Mouse (Mus musculus): Measurements from ENCODE around the gene Irf3. TPM values are rescaled to one million over a fixed set of nuclear protein-coding genes. Genes with fewer than 3 reads are reported as not detected.

Irf3 gene
- polyA plus RNA-seq, 1 experiment from 2014 or later, result 84.6 TPM

GRCm38 (mm10) chr7:44997940-44998428 is 536 bp downstream of the Irf3 start:
- Histone ChIP-seq H3K4me3 (ENCODE audit: low read depth, low read length) (peak overlapping the region; percentile 63), H3K27ac (replicated peaks; ENCODE audit: low read depth, low read length) (peak overlapping the region; percentile 90), H3K9ac (ENCODE audit: low read depth, low read length) (peak overlapping the region; percentile 87), H3K27me3 (replicated peaks; ENCODE audit: control insufficient read depth, insufficient read depth, low read length) (no peaks in the 10 kb centered on the region), H3K4me2 (ENCODE audit: low read depth, low read length) (peak overlapping the region; percentile 95), H3K4me1 (ENCODE audit: control insufficient read depth, insufficient read depth, low read length) (peaks cover 11% of the 10 kb centered on the region), H3K36me3 (ENCODE audit: control insufficient read depth, insufficient read depth, low read length) (peaks cover 66% of the 10 kb centered on the region), H3K9me3 (ENCODE audit: control insufficient read depth, low read length) (no peaks in the 10 kb centered on the region)
- ATAC-seq (ENCODE audit: low read depth) (0 out of 2 replicates have a peak, but pooled peaks have one; percentile 0), DNase-seq (ENCODE audit: low spot score) (no peak)
- 1% methylated on average over 15 of the region's 15 CpGs for WGBS

GRCm38 (mm10) chr7:44998501-44998955 is 1.1 kb downstream of the Irf3 start, which contains the start of gene Bcl2l12:
Gene Bcl2l12, minus strand, starts transcription at chr7:44998712.
- DNase-seq (ENCODE audit: low spot score), result peak; percentile 54

GRCm38 (mm10) chr7:44999753-45000152 is 2.3 kb downstream of the Irf3 start:
- no peak overlapping the region for H3K4me3 ChIP-seq (ENCODE audit: low read depth, low read length)
- peaks cover 11% of the 10 kb centered on the region for H3K4me1 ChIP-seq (ENCODE audit: control insufficient read depth, insufficient read depth, low read length)
- ATAC-seq (ENCODE audit: low read depth) (no peak), DNase-seq (ENCODE audit: low spot score) (no peak)
- peak overlapping the region; percentile 39; the same call in 1 of the 2 replicates for H3K9ac ChIP-seq (ENCODE audit: low read depth, low read length)
- 73% methylated on average over 11 of the region's 11 CpGs for WGBS
- H3K4me2 ChIP-seq (ENCODE audit: low read depth, low read length), result peak overlapping the region; percentile 95
- H3K27me3 ChIP-seq (replicated peaks; ENCODE audit: control insufficient read depth, insufficient read depth, low read length), result no peaks in the 10 kb centered on the region
- H3K36me3 ChIP-seq (ENCODE audit: control insufficient read depth, insufficient read depth, low read length), result peaks cover 67% of the 10 kb centered on the region
- H3K9me3 ChIP-seq (ENCODE audit: control insufficient read depth, low read length), result no peaks in the 10 kb centered on the region
- no peak overlapping the region for H3K27ac ChIP-seq (replicated peaks; ENCODE audit: low read depth, low read length)

More at GRCm38 (mm10) chr7:44998501-44998955, 1.1 kb downstream of the Irf3 start, which contains the start of gene Bcl2l12:
- Histone ChIP-seq H3K36me3 (ENCODE audit: control insufficient read depth, insufficient read depth, low read length) (peaks cover 66% of the 10 kb centered on the region), H3K27me3 (replicated peaks; ENCODE audit: control insufficient read depth, insufficient read depth, low read length) (no peaks in the 10 kb centered on the region), H3K4me3 (ENCODE audit: low read depth, low read length) (peak within 1 kb of the TSS; percentile 63), H3K9me3 (ENCODE audit: control insufficient read depth, low read length) (no peaks in the 10 kb centered on the region), H3K9ac (ENCODE audit: low read depth, low read length) (peak within 1 kb of the TSS; percentile 87), H3K4me2 (ENCODE audit: low read depth, low read length) (peak within 1 kb of the TSS; percentile 95), H3K27ac (replicated peaks; ENCODE audit: low read depth, low read length) (peak within 1 kb of the TSS; percentile 90), H3K4me1 (ENCODE audit: control insufficient read depth, insufficient read depth, low read length) (peaks cover 11% of the 10 kb centered on the region)
- ATAC-seq (ENCODE audit: low read depth), result 0 out of 2 replicates have a peak, but pooled peaks have one; percentile 2
- WGBS, result 2% methylated on average over 15 of the region's 18 CpGs

- peaks cover 67% of the 10 kb centered on the region for H3K36me3 ChIP-seq (ENCODE audit: control insufficient read depth, insufficient read depth, low read length)
- DNase-seq (ENCODE audit: low spot score) (no peak), ATAC-seq (ENCODE audit: low read depth) (no peak)
- 83% methylated on average over 20 of the region's 21 CpGs for WGBS
- no peak overlapping the region; the same call in 1 of the 2 replicates for H3K27ac ChIP-seq (replicated peaks; ENCODE audit: low read depth, low read length)
- peaks cover 11% of the 10 kb centered on the region for H3K4me1 ChIP-seq (ENCODE audit: control insufficient read depth, insufficient read depth, low read length)
- no peaks in the 10 kb centered on the region for H3K9me3 ChIP-seq (ENCODE audit: control insufficient read depth, low read length)
- H3K4me2 ChIP-seq (ENCODE audit: low read depth, low read length), result no peak overlapping the region
- no peak overlapping the region for H3K4me3 ChIP-seq (ENCODE audit: low read depth, low read length)
- no peaks in the 10 kb centered on the region for H3K27me3 ChIP-seq (replicated peaks; ENCODE audit: control insufficient read depth, insufficient read depth, low read length)
- H3K9ac ChIP-seq (ENCODE audit: low read depth, low read length), result no peak overlapping the region
Measured at GRCm38 (mm10) chr7:45000539-45001114, 3.2 kb downstream of the Irf3 start.

GRCm38 (mm10) chr7:45002440-45002839 is 5.0 kb downstream of the Irf3 start:
- no peak overlapping the region for H3K4me2 ChIP-seq (ENCODE audit: low read depth, low read length)
- no peak overlapping the region for H3K27ac ChIP-seq (replicated peaks; ENCODE audit: low read depth, low read length)
- H3K36me3 ChIP-seq (ENCODE audit: control insufficient read depth, insufficient read depth, low read length), result peaks cover 80% of the 10 kb centered on the region
- ATAC-seq (ENCODE audit: low read depth), result no peak
- DNase-seq (ENCODE audit: low spot score), result no peak
- 84% methylated on average over 7 of the region's 7 CpGs for WGBS
- H3K4me1 ChIP-seq (ENCODE audit: control insufficient read depth, insufficient read depth, low read length), result peaks cover 8% of the 10 kb centered on the region
- H3K9me3 ChIP-seq (ENCODE audit: control insufficient read depth, low read length), result no peaks in the 10 kb centered on the region
- no peak overlapping the region for H3K4me3 ChIP-seq (ENCODE audit: low read depth, low read length)
- no peak overlapping the region for H3K9ac ChIP-seq (ENCODE audit: low read depth, low read length)
- no peaks in the 10 kb centered on the region for H3K27me3 ChIP-seq (replicated peaks; ENCODE audit: control insufficient read depth, insufficient read depth, low read length)

GRCm38 (mm10) chr7:45004546-45004945 is 7.1 kb downstream of the Irf3 start:
- H3K27ac ChIP-seq (replicated peaks; ENCODE audit: low read depth, low read length), result no peak overlapping the region
- H3K27me3 ChIP-seq (replicated peaks; ENCODE audit: control insufficient read depth, insufficient read depth, low read length), result no peaks in the 10 kb centered on the region
- no peak overlapping the region for H3K9ac ChIP-seq (ENCODE audit: low read depth, low read length)
- DNase-seq (ENCODE audit: low spot score) (no peak), ATAC-seq (ENCODE audit: low read depth) (no peak)
- H3K4me3 ChIP-seq (ENCODE audit: low read depth, low read length), result no peak overlapping the region
- H3K36me3 ChIP-seq (ENCODE audit: control insufficient read depth, insufficient read depth, low read length), result peaks cover 100% of the 10 kb centered on the region
- WGBS, result 57% methylated on average over 3 of the region's 3 CpGs
- H3K4me2 ChIP-seq (ENCODE audit: low read depth, low read length), result no peak overlapping the region
- no peaks in the 10 kb centered on the region for H3K9me3 ChIP-seq (ENCODE audit: control insufficient read depth, low read length)
- H3K4me1 ChIP-seq (ENCODE audit: control insufficient read depth, insufficient read depth, low read length), result peaks cover 3% of the 10 kb centered on the region

- Histone ChIP-seq H3K9ac (ENCODE audit: low read depth, low read length) (no peak overlapping the region), H3K4me3 (ENCODE audit: low read depth, low read length) (no peak overlapping the region), H3K9me3 (ENCODE audit: control insufficient read depth, low read length) (no peaks in the 10 kb centered on the region), H3K36me3 (ENCODE audit: control insufficient read depth, insufficient read depth, low read length) (peaks cover 100% of the 10 kb centered on the region), H3K27me3 (replicated peaks; ENCODE audit: control insufficient read depth, insufficient read depth, low read length) (no peaks in the 10 kb centered on the region), H3K4me1 (ENCODE audit: control insufficient read depth, insufficient read depth, low read length) (no peaks in the 10 kb centered on the region), H3K4me2 (ENCODE audit: low read depth, low read length) (no peak overlapping the region), H3K27ac (replicated peaks; ENCODE audit: low read depth, low read length) (no peak overlapping the region)
- WGBS, result 90% methylated on average over 6 of the region's 6 CpGs
- no peak for ATAC-seq (ENCODE audit: low read depth)
- DNase-seq (ENCODE audit: low spot score), result no peak
Measured at GRCm38 (mm10) chr7:45005321-45005992, 8.0 kb downstream of the Irf3 start.

GRCm38 (mm10) chr7:45006503-45006902 is 9.1 kb downstream of the Irf3 start:
- Histone ChIP-seq H3K9ac (ENCODE audit: low read depth, low read length) (no peak overlapping the region), H3K4me1 (ENCODE audit: control insufficient read depth, insufficient read depth, low read length) (no peaks in the 10 kb centered on the region), H3K4me3 (ENCODE audit: low read depth, low read length) (no peak overlapping the region), H3K27ac (replicated peaks; ENCODE audit: low read depth, low read length) (no peak overlapping the region), H3K27me3 (replicated peaks; ENCODE audit: control insufficient read depth, insufficient read depth, low read length) (no peaks in the 10 kb centered on the region), H3K36me3 (ENCODE audit: control insufficient read depth, insufficient read depth, low read length) (peaks cover 100% of the 10 kb centered on the region), H3K9me3 (ENCODE audit: control insufficient read depth, low read length) (no peaks in the 10 kb centered on the region), H3K4me2 (ENCODE audit: low read depth, low read length) (no peak overlapping the region)
- ATAC-seq (ENCODE audit: low read depth) (no peak), DNase-seq (ENCODE audit: low spot score) (no peak)
- 93% methylated on average over 12 of the region's 12 CpGs for WGBS
